Mouse (Mus musculus): ENCODE measurements at regions not wholly inside any gene's neighbourhood (a gene's known extent, or its start where the extent isn't known, plus 50 kb on each side); places are given as distances from the start of the nearest gene placed in this dataset.

- no peak for TF ChIP-seq CTCF (IDR thresholded peaks at IDR 0.05; ENCODE audit: borderline replicate concordance, extremely low read depth, insufficient read depth, insufficient read length)
- no peak for TF ChIP-seq POLR2A (IDR thresholded peaks at IDR 0.05; ENCODE audit: borderline replicate concordance, extremely low read depth, insufficient read depth, insufficient read length, poor library complexity, severe bottlenecking)
Measured at GRCm38 (mm10) chr11:25057093-25057521, 979.3 kb downstream of the Bcl11a start.
